Mouse (Mus musculus) layer of hippocampus, postnatal 10 days (tissue): ENCODE data around the gene Ctdsp1. TPM values are rescaled to one million over a fixed set of nuclear protein-coding genes. Genes with fewer than 3 reads are reported as not detected.

Experiments
- DNase-seq, 2 experiments: peaks; one replicate each; pipeline ENCODE4 v3.0.0; 2021; ENCODE audit warnings: low spot score in 2 of 2
- microRNA-seq, 2 experiments: library from miRNA; unstranded; fragments of <30 nt; microRNA quantifications; one replicate each; pipeline ENCODE4 v1.2.0; 2021
- total RNA-seq, 2 experiments: library from RNA; stranded (reverse); gene quantifications; 2 replicates each; pipeline ENCODE4 v1.2.3; 2021

The Ctdsp1 gene
- total RNA-seq, 2 experiments from 2014 or later = 23.8 to 27.2 TPM

DNA sequence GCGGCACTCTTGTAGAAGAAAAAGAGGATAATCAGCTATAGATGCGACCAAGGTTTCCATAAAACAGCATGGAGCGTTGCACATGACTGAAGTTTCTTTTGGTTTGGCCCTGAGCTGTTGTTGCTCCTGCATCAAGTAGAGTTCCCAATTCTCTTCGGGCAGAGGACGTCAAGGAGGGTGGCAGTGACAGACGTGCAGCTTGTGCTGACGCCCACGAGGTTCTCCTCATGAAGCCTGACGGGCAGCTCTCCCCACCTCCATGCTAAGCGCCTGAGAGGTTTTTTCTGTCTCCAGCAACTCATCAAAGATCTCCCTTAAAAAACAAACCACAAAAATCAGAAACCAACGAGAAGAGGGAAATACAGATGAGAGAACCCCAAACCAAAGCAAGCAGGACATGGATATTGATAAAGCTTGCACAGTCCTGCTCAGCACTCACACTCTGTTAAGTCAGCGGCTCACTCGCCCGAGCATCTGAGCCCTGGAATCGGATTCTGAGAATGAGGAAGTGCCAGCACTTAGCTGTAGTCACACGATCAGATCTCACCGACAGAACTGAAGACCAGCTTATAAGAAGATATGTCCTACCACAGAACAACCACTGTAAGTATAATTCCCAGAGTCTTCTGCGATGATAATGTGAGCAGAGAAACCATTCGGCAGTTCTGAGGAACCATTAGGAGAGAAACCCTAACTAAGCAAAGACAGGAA, 48.0 kb downstream of the Ctdsp1 start:
- DNase-seq = no peak

DNA sequence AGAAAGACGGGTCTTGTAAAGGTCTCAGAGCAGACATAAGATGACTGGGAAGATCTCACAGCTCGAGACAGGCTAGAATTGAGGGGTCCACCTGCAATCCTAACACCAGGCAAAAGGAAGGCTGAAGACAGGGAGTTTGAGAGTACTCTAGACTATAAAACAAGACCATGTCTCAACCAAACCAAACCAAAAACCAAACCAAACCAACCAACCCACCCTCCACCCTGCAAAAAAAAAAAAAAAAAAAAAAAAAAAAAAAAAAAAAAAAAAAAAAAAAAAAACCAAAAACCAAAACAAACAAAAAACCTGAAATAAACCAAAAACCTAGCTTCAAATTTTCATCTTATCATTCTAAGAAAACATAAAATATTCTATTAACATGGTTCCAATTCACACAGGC, 53.2 kb downstream of the Ctdsp1 start:
- DNase-seq = no peak

Small RNA genes within 50 kb of the gene (microRNA-seq; reads per million reads assigned to microRNA genes)
- 2,745 to 4,137 reads per million in 2 experiments for gene Mir26b

Other genes starting within 250 kb of the Ctdsp1 start
- under 1 TPM; 0.13 to 0.25 TPM for gene Cxcr2, start 237.5 kb upstream of the Ctdsp1 start, total RNA-seq
- gene Cxcr1, start 196.9 kb upstream of the Ctdsp1 start, total RNA-seq = not detected
- gene Arpc2, start 155.4 kb upstream of the Ctdsp1 start, total RNA-seq = 100 to 1,000 TPM; 324 to 330 TPM
- gene Gpbar1, start 113.0 kb upstream of the Ctdsp1 start, total RNA-seq = not detected
- 100 to 1,000 TPM; 141 to 158 TPM for gene Aamp, start 106.8 kb upstream of the Ctdsp1 start, total RNA-seq
- gene Pnkd, start 106.6 kb upstream of the Ctdsp1 start, total RNA-seq = 100 to 1,000 TPM; 125 to 130 TPM
- gene Tmbim1, start 85.9 kb upstream of the Ctdsp1 start, total RNA-seq = 10 to 100 TPM; 10.5 to 11.6 TPM
- 1 to 10 TPM; 1.2 to 1.7 TPM for gene Catip, start 29.4 kb upstream of the Ctdsp1 start, total RNA-seq
- 1 to 10 TPM; 2.0 to 3.0 TPM for gene Slc11a1, start 16.3 kb upstream of the Ctdsp1 start, total RNA-seq
- 1 to 10 TPM in 1 of 2 experiments, under 1 TPM in 1; 0.31 to 1.2 TPM for gene Vil1, start 17.9 kb downstream of the Ctdsp1 start, total RNA-seq
- 10 to 100 TPM; 37.2 to 38.1 TPM for gene Cnot9, start 114.5 kb downstream of the Ctdsp1 start, total RNA-seq
- 10 to 100 TPM; 15.1 to 17.3 TPM for gene Plcd4, start 151.4 kb downstream of the Ctdsp1 start, total RNA-seq
- gene Usp37, start 152.8 kb downstream of the Ctdsp1 start, total RNA-seq = 10 to 100 TPM; 18.1 to 21.9 TPM
- gene Zfp142, start 196.7 kb downstream of the Ctdsp1 start, total RNA-seq = 10 to 100 TPM; 24.8 TPM
- 10 to 100 TPM; 20.6 to 21.5 TPM for gene Bcs1l, start 196.8 kb downstream of the Ctdsp1 start, total RNA-seq
- 10 to 100 TPM; 48.9 to 60.6 TPM for gene Rnf25, start 209.9 kb downstream of the Ctdsp1 start, total RNA-seq
- 10 to 100 TPM in 1 of 2 experiments, 1 to 10 TPM in 1; 8.4 to 11.4 TPM for gene Stk36, start 209.9 kb downstream of the Ctdsp1 start, total RNA-seq